Comparison of ENCODE assay signal across 31 mouse cellular contexts in the genomic region with DNA sequence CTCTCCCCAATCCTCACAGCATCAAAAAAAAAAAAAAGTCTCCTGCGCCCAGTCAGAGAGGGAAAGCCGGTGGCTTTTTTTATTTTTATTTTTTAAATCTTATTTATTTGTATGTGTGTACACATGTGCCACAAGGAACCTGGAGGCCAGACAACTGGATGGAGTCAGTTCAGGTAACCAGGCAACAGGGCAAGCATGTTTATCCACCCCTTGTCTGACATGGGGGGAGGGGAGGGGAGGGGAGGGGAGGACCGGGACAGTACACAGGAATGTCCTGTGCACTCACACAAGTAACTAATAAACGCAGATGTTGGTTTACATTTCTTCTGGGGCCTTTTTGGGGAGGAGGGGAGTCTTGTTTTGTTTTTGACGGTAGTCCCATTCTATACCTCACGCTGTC. TPM values are rescaled to one million over a fixed set of nuclear protein-coding genes. Genes with fewer than 3 reads are reported as not detected.
DNase-seq lines count a peak whose midpoint lies in the region; ATAC-seq and TF ChIP-seq lines count a peak whose summit lies in the region.
"Had no signal": no experiment of that assay in that cellular context is flagged by ENCODE, and none has a peak within 500 bp of the region (broad histone marks: within the 10 kb centered on the region; RNA-seq: fewer than 3 reads in every experiment).

No protein-coding gene starts in this region.

- no peak overlapping the region for H3K4me2 ChIP-seq in heart, embryonic 15.5 days
- H3K4me2 ChIP-seq in hindbrain, embryonic 14.5 days (replicated peaks) = no peak overlapping the region
- no peak overlapping the region for H3K4me2 ChIP-seq in lung, postnatal 0 days (replicated peaks; ENCODE audit: low read depth, low read length)
- H3K4me2 ChIP-seq: embryonic facial prominence, embryonic 13.5 days; forebrain, embryonic 12.5 days; forebrain, embryonic 15.5 days; hindbrain, embryonic 12.5 days; intestine, embryonic 15.5 days had no signal

- peak overlapping the region; percentile 68; the same call in 1 of the 2 replicates for H3K27ac ChIP-seq in heart, embryonic 15.5 days
- H3K27ac ChIP-seq in hindbrain, embryonic 10.5 days = peak overlapping the region; percentile 66; the same call in 1 of the 2 replicates
- no peak overlapping the region for H3K27ac ChIP-seq in hindbrain, embryonic 14.5 days
- H3K27ac ChIP-seq in lung, postnatal 0 days (ENCODE audit: low read length) = peak overlapping the region; percentile 57; the same call in 1 of the 2 replicates
- H3K27ac ChIP-seq in brown adipose tissue, adult 24 weeks (replicated peaks; ENCODE audit: low read depth, low read length) = 0 out of 2 replicates have a peak overlapping the region, but pooled peaks have one; percentile 37
- H3K27ac ChIP-seq: embryonic facial prominence, embryonic 10.5 days; embryonic facial prominence, embryonic 13.5 days; forebrain, embryonic 12.5 days; forebrain, embryonic 15.5 days; hindbrain, embryonic 12.5 days; intestine, embryonic 15.5 days had no signal

- H3K27me3 ChIP-seq in heart, embryonic 15.5 days = no peaks in the 10 kb centered on the region
- no peaks in the 10 kb centered on the region for H3K27me3 ChIP-seq in hindbrain, embryonic 10.5 days (ENCODE audit: insufficient read depth, poor library complexity, severe bottlenecking)
- no peaks in the 10 kb centered on the region for H3K27me3 ChIP-seq in hindbrain, embryonic 14.5 days (ENCODE audit: control insufficient read depth, insufficient read depth, low read length)
- H3K27me3 ChIP-seq in lung, postnatal 0 days (replicated peaks; ENCODE audit: insufficient read depth, low read length) = no peaks in the 10 kb centered on the region
- H3K27me3 ChIP-seq: embryonic facial prominence, embryonic 13.5 days; forebrain, embryonic 12.5 days; forebrain, embryonic 15.5 days; heart, embryonic 13.5 days; hindbrain, embryonic 12.5 days; intestine, embryonic 15.5 days had no signal

- H3K9me3 ChIP-seq in heart, embryonic 15.5 days (replicated peaks) = no peaks in the 10 kb centered on the region
- no peaks in the 10 kb centered on the region for H3K9me3 ChIP-seq in hindbrain, embryonic 10.5 days
- no peaks in the 10 kb centered on the region for H3K9me3 ChIP-seq in hindbrain, embryonic 14.5 days (ENCODE audit: control insufficient read depth, low read length)
- no peaks in the 10 kb centered on the region for H3K9me3 ChIP-seq in lung, postnatal 0 days (ENCODE audit: low read length)
- H3K9me3 ChIP-seq: embryonic facial prominence, embryonic 10.5 days; embryonic facial prominence, embryonic 13.5 days; forebrain, embryonic 12.5 days; forebrain, embryonic 15.5 days; heart, embryonic 10.5 days; heart, embryonic 13.5 days; hindbrain, embryonic 12.5 days; intestine, embryonic 15.5 days had no signal

- no peak for ATAC-seq in heart, embryonic 15.5 days (replicated peaks; ENCODE audit: insufficient number of reproducible peaks, insufficient read depth, low FRiP score, low read depth)
- no peak for ATAC-seq in hindbrain, embryonic 14.5 days (ENCODE audit: low FRiP score)
- ATAC-seq in lung, postnatal 0 days = no peak
- ATAC-seq: CD4-positive, CD25-positive, alpha-beta regulatory T cell, adult 4 months; forebrain, embryonic 15.5 days; hindbrain, embryonic 16.5 days; intestine, embryonic 15.5 days had no signal

- H3K4me1 ChIP-seq in heart, embryonic 15.5 days (replicated peaks) = peaks cover 24% of the 10 kb centered on the region
- H3K4me1 ChIP-seq in hindbrain, embryonic 10.5 days (replicated peaks) = peaks cover 70% of the 10 kb centered on the region
- H3K4me1 ChIP-seq in hindbrain, embryonic 14.5 days (replicated peaks; ENCODE audit: control insufficient read depth, insufficient read depth, low read length) = no peaks in the 10 kb centered on the region; the same call in 1 of the 2 replicates
- no peaks in the 10 kb centered on the region; the same call in 1 of the 2 replicates for H3K4me1 ChIP-seq in lung, postnatal 0 days (ENCODE audit: insufficient read depth, low read depth, low read length)
- peaks cover 15% of the 10 kb centered on the region; the same call in 1 of the 2 replicates for H3K4me1 ChIP-seq in brown adipose tissue, adult 24 weeks (ENCODE audit: control insufficient read depth, insufficient read depth, insufficient read length, low read length)
- H3K4me1 ChIP-seq: embryonic facial prominence, embryonic 13.5 days; forebrain, embryonic 15.5 days had no signal

- 71% methylated on average over 6 of the region's 6 CpGs for WGBS in heart, embryonic 15.5 days
- WGBS in hindbrain, embryonic 10.5 days = 64% methylated on average over 6 of the region's 6 CpGs
- WGBS in hindbrain, embryonic 14.5 days = 65% methylated on average over 6 of the region's 6 CpGs
- WGBS in lung, postnatal 0 days = 59% methylated on average over 6 of the region's 6 CpGs

- H3K36me3 ChIP-seq in heart, embryonic 15.5 days = peaks cover 4% of the 10 kb centered on the region; the same call in 1 of the 2 replicates
- peaks cover 46% of the 10 kb centered on the region for H3K36me3 ChIP-seq in hindbrain, embryonic 10.5 days
- H3K36me3 ChIP-seq in hindbrain, embryonic 14.5 days (replicated peaks; ENCODE audit: control insufficient read depth, insufficient read depth) = peaks cover 26% of the 10 kb centered on the region
- H3K36me3 ChIP-seq in lung, postnatal 0 days (ENCODE audit: insufficient read depth, low read length) = no peaks in the 10 kb centered on the region

- H3K9ac ChIP-seq in heart, embryonic 15.5 days = no peak overlapping the region
- no peak overlapping the region for H3K9ac ChIP-seq in hindbrain, embryonic 14.5 days
- no peak overlapping the region for H3K9ac ChIP-seq in lung, postnatal 0 days (replicated peaks; ENCODE audit: low read depth)
- H3K9ac ChIP-seq: embryonic facial prominence, embryonic 13.5 days; forebrain, embryonic 12.5 days; forebrain, embryonic 15.5 days; hindbrain, embryonic 12.5 days; intestine, embryonic 15.5 days had no signal

- no peak for TF ChIP-seq EP300 in lung, postnatal 0 days (IDR thresholded peaks at IDR 0.05)

- DNase-seq in heart, postnatal 4 days = no peak
- no peak for DNase-seq in hindbrain, embryonic 10.5 days (ENCODE audit: low spot score)
- DNase-seq in hindbrain, embryonic 14.5 days (ENCODE audit: low spot score) = no peak
- DNase-seq in lung, postnatal 0 days (ENCODE audit: low spot score) = no peak
- DNase-seq in lung, postnatal 4 days = no peak
- no peak for DNase-seq in retina, embryonic 14.5 days (ENCODE audit: low spot score)
- DNase-seq: cerebellum, adult 8-10 months; cerebellum, postnatal 10 days; embryo, embryonic 11 days had no signal

- no peak for TF ChIP-seq CTCF in lung, postnatal 0 days (IDR thresholded peaks at IDR 0.05)

- H3K4me3 ChIP-seq in heart, embryonic 15.5 days = no peak overlapping the region
- no peak overlapping the region for H3K4me3 ChIP-seq in hindbrain, embryonic 10.5 days
- no peak overlapping the region for H3K4me3 ChIP-seq in hindbrain, embryonic 14.5 days (replicated peaks; ENCODE audit: low read length)
- no peak overlapping the region for H3K4me3 ChIP-seq in lung, postnatal 0 days (ENCODE audit: low read depth, low read length)
- H3K4me3 ChIP-seq in brown adipose tissue, adult 24 weeks (ENCODE audit: insufficient read depth, low read depth, low read length) = no peak overlapping the region
- H3K4me3 ChIP-seq: embryonic facial prominence, embryonic 10.5 days; embryonic facial prominence, embryonic 13.5 days; erythroblast, embryonic 14.5 days; forebrain, embryonic 12.5 days; forebrain, embryonic 15.5 days; heart, embryonic 10.5 days; heart, embryonic 13.5 days; hindbrain, embryonic 12.5 days; intestine, embryonic 15.5 days had no signal

RNA-seq across cellular contexts. Expression of gene Fbxo31, which starts 14.9 kb away (rescaled TPM):
- polyA plus RNA-seq in heart, embryonic 15.5 days (2015; fragmentation: Nextera tagmentation; extraction: Ambion mirVana) = 9.8 and 13.1 TPM in 2 replicates
- total RNA-seq in heart, postnatal 4 days (2021) = 10 to 100 TPM; 13.8 to 17.3 TPM
- 16.7 and 18.8 TPM in 2 replicates for polyA plus RNA-seq in hindbrain, embryonic 10.5 days (2016; fragmentation: Nextera tagmentation; extraction: Ambion mirVana)
- 36.2 and 38.1 TPM in 2 replicates for polyA plus RNA-seq in hindbrain, embryonic 14.5 days (2014; fragmentation: Nextera tagmentation; extraction: Ambion mirVana)
- 12.1 and 13.9 TPM in 2 replicates for polyA plus RNA-seq in lung, postnatal 0 days (2015; fragmentation: Nextera tagmentation; extraction: Ambion mirVana)
- 9.7 and 14.7 TPM in 2 replicates for polyA plus RNA-seq in brown adipose tissue, adult 24 weeks (2012; ENCODE audit: insufficient read depth, insufficient read length, missing spikeins)

RNA-seq across cellular contexts. Expression of gene 1700018B08Rik, which starts 19.6 kb away (rescaled TPM):
- polyA plus RNA-seq in heart, embryonic 15.5 days (2015; fragmentation: Nextera tagmentation; extraction: Ambion mirVana) = not detected in 2 replicates
- not detected for total RNA-seq in heart, postnatal 4 days (2021)
- polyA plus RNA-seq in hindbrain, embryonic 10.5 days (2016; fragmentation: Nextera tagmentation; extraction: Ambion mirVana) = 0.17 TPM in 1 of 2 replicates, not detected in the other
- polyA plus RNA-seq in hindbrain, embryonic 14.5 days (2014; fragmentation: Nextera tagmentation; extraction: Ambion mirVana) = not detected in 2 replicates
- not detected in 2 replicates for polyA plus RNA-seq in lung, postnatal 0 days (2015; fragmentation: Nextera tagmentation; extraction: Ambion mirVana)
- polyA plus RNA-seq in brown adipose tissue, adult 24 weeks (2012; ENCODE audit: insufficient read depth, insufficient read length, missing spikeins) = not detected in 2 replicates
- total RNA-seq: adrenal gland, adult 2 months; adrenal gland, postnatal 14 days; adrenal gland, postnatal 4 days; gastrocnemius, postnatal 14 days; gastrocnemius, postnatal 4 days; heart, postnatal 14 days; MEL had no signal
- polyA plus RNA-seq: adrenal gland, adult 2 months; C2C12; CD4-positive, CD25-positive, alpha-beta regulatory T cell, adult 4 months; cortical plate, adult 2 months; embryonic facial prominence, embryonic 10.5 days; embryonic facial prominence, embryonic 13.5 days; erythroblast, embryonic 14.5 days; forebrain, embryonic 12.5 days; forebrain, embryonic 15.5 days; heart, embryonic 10.5 days; heart, embryonic 13.5 days; hindbrain, embryonic 12.5 days; hindbrain, embryonic 16.5 days; intestine, embryonic 15.5 days had no signal

RNA-seq across cellular contexts. Expression of gene Map1lc3b, which starts 26.5 kb away (rescaled TPM):
- polyA plus RNA-seq in heart, embryonic 15.5 days (2015; fragmentation: Nextera tagmentation; extraction: Ambion mirVana) = 189 and 199 TPM in 2 replicates
- 100 to 1,000 TPM; 130 to 135 TPM for total RNA-seq in heart, postnatal 4 days (2021)
- 222 and 268 TPM in 2 replicates for polyA plus RNA-seq in hindbrain, embryonic 10.5 days (2016; fragmentation: Nextera tagmentation; extraction: Ambion mirVana)
- polyA plus RNA-seq in hindbrain, embryonic 14.5 days (2014; fragmentation: Nextera tagmentation; extraction: Ambion mirVana) = 389 and 391 TPM in 2 replicates
- polyA plus RNA-seq in lung, postnatal 0 days (2015; fragmentation: Nextera tagmentation; extraction: Ambion mirVana) = 411 and 449 TPM in 2 replicates
- polyA plus RNA-seq in brown adipose tissue, adult 24 weeks (2012; ENCODE audit: insufficient read depth, insufficient read length, missing spikeins) = 258 and 275 TPM in 2 replicates
